In genomic region chr11:45787408-45787807, GRCm38 (mm10) we compare ENCODE assay signal across 25 mouse cellular contexts.
"Had no signal": no experiment of that assay in that cellular context is flagged by ENCODE, and none has a peak within 500 bp of the region (broad histone marks: within the 10 kb centered on the region; RNA-seq: fewer than 3 reads in every experiment).

No protein-coding gene starts in this region.

- H3K9me3 ChIP-seq: embryonic facial prominence, embryonic 10.5 days; embryonic facial prominence, embryonic 12.5 days; embryonic facial prominence, embryonic 13.5 days; embryonic facial prominence, embryonic 15.5 days; forebrain, embryonic 12.5 days; forebrain, embryonic 15.5 days; heart, embryonic 10.5 days had no signal

- H3K27me3 ChIP-seq: embryonic facial prominence, embryonic 12.5 days; embryonic facial prominence, embryonic 13.5 days; embryonic facial prominence, embryonic 15.5 days; forebrain, embryonic 12.5 days; forebrain, embryonic 15.5 days had no signal

- H3K9ac ChIP-seq: embryonic facial prominence, embryonic 12.5 days; embryonic facial prominence, embryonic 13.5 days; embryonic facial prominence, embryonic 15.5 days; forebrain, embryonic 12.5 days; forebrain, embryonic 15.5 days had no signal

- H3K27ac ChIP-seq: embryonic facial prominence, embryonic 10.5 days; embryonic facial prominence, embryonic 12.5 days; embryonic facial prominence, embryonic 13.5 days; embryonic facial prominence, embryonic 15.5 days; forebrain, embryonic 12.5 days; forebrain, embryonic 15.5 days; gastrocnemius, adult 2 months; heart, adult 2 months; heart, embryonic 10.5 days had no signal

- H3K4me3 ChIP-seq: embryonic facial prominence, embryonic 10.5 days; embryonic facial prominence, embryonic 12.5 days; embryonic facial prominence, embryonic 13.5 days; embryonic facial prominence, embryonic 15.5 days; erythroblast, embryonic 14.5 days; forebrain, embryonic 12.5 days; forebrain, embryonic 15.5 days; gastrocnemius, adult 2 months; heart, adult 2 months; heart, embryonic 10.5 days had no signal

- H3K4me2 ChIP-seq: embryonic facial prominence, embryonic 12.5 days; embryonic facial prominence, embryonic 13.5 days; embryonic facial prominence, embryonic 15.5 days; forebrain, embryonic 12.5 days; forebrain, embryonic 15.5 days; heart, embryonic 11.5 days had no signal

- ATAC-seq: forebrain, embryonic 14.5 days; forebrain, embryonic 15.5 days had no signal

- DNase-seq: cerebellum, adult 8-10 months; cerebellum, adult 9-10 months; cerebellum, adult 9-11 months; cerebellum, postnatal 10 days; cerebellum, postnatal 14 days; cerebellum, postnatal 25 days; cerebellum, postnatal 36 days; embryo, embryonic 11 days; gastrocnemius, adult 2 months; gastrocnemius, postnatal 10 days; gastrocnemius, postnatal 14 days; gastrocnemius, postnatal 25 days; gastrocnemius, postnatal 36 days; heart, adult 18-20 months; heart, adult 2 months had no signal

- H3K36me3 ChIP-seq: embryonic facial prominence, embryonic 10.5 days; embryonic facial prominence, embryonic 12.5 days; embryonic facial prominence, embryonic 13.5 days; embryonic facial prominence, embryonic 15.5 days; forebrain, embryonic 12.5 days; forebrain, embryonic 15.5 days; heart, embryonic 10.5 days had no signal

- H3K4me1 ChIP-seq: embryonic facial prominence, embryonic 10.5 days; embryonic facial prominence, embryonic 15.5 days; heart, embryonic 10.5 days had no signal
